Mouse (Mus musculus) intestine, postnatal 0 days (tissue): Measurements from ENCODE around the gene Gart. TPM values are rescaled to one million over a fixed set of nuclear protein-coding genes. Genes with fewer than 3 reads are reported as not detected.

Source experiments
- ATAC-seq: fragments of 200-750 bp; cut with Nextera tagmentation; 2 replicates; pipeline ENCODE4 v1.8.0; 2017; ENCODE audit warnings: mild to moderate bottlenecking, moderate TSS enrichment, moderate library complexity
- H3K27ac ChIP-seq: fragments of 300-500 bp; sonication (generic); 2 replicates; pipeline ENCODE4 v1.5.1; 2014; ENCODE audit warnings: mild to moderate bottlenecking, low read depth, low read length, moderate library complexity
- H3K27me3 ChIP-seq: fragments of 300-500 bp; sonication (generic); replicated peaks from 2 replicates; pipeline ENCODE4 v1.6.1; 2014; ENCODE audit warnings: low read length, mixed read lengths; ENCODE audit not compliant: control insufficient read depth, insufficient read depth
- H3K36me3 ChIP-seq: fragments of 300-500 bp; sonication (generic); 2 replicates; pipeline ENCODE4 v1.6.1; 2014; ENCODE audit warnings: mild to moderate bottlenecking, moderate library complexity; ENCODE audit not compliant: control insufficient read depth, insufficient read depth
- H3K4me1 ChIP-seq: fragments of 300-500 bp; sonication (generic); replicated peaks from 2 replicates; pipeline ENCODE4 v1.6.1; 2014; ENCODE audit warnings: antibody characterized with exemption, low read length, mixed read lengths; ENCODE audit not compliant: control insufficient read depth, insufficient read depth
- H3K4me2 ChIP-seq: fragments of 300-500 bp; sonication (generic); replicated peaks from 2 replicates; pipeline ENCODE4 v1.6.1; 2014; ENCODE audit warnings: low read depth, mild to moderate bottlenecking, moderate library complexity
- H3K4me3 ChIP-seq: fragments of 300-500 bp; sonication (generic); 2 replicates; pipeline ENCODE4 v1.5.1; 2014; ENCODE audit warnings: low read depth, low read length
- H3K9ac ChIP-seq: fragments of 300-500 bp; sonication (generic); 2 replicates; pipeline ENCODE4 v1.6.1; 2014; ENCODE audit warnings: mild to moderate bottlenecking, low read depth, low read length
- H3K9me3 ChIP-seq: fragments of 300-500 bp; sonication (generic); 2 replicates; pipeline ENCODE4 v1.6.1; 2016; ENCODE audit warnings: mixed run types; ENCODE audit not compliant: control insufficient read depth
- CTCF ChIP-seq: sonication (generic); IDR thresholded peaks from 2 replicates; pipeline ENCODE4 v1.5.1; 2016; ENCODE audit warnings: low read depth, mild to moderate bottlenecking, control low read depth, antibody characterized with exemption, moderate library complexity
- WGBS: fragments of 180-500 bp; shearing (Covaris S2); extraction: QIAGEN DNeasy Blood & Tissue Kit; methylation state at CpG from one replicate; pipeline ENCODE4 v1.1.7; 2014; 5-methylcytosine and 5-hydroxymethylcytosine counted together
- polyA plus RNA-seq: library from polyadenylated mRNA; unstranded; fragments of >200 nt; fragmentation: Nextera tagmentation; extraction: Ambion mirVana; gene quantifications from 2 replicates; pipeline ENCODE4 v1.2.1, GENCODE M21; 2015

Gene Gart
- polyA plus RNA-seq, 1 experiment from 2014 or later = 19.0 TPM

GRCm38 (mm10) chr16:91605156-91605555 is 41.6 kb downstream of the Gart start:
- Histone ChIP-seq H3K9me3 (no peaks in the 10 kb centered on the region), H3K27ac (no peak overlapping the region), H3K9ac (no peak overlapping the region), H3K36me3 (no peaks in the 10 kb centered on the region), H3K4me1 (no peaks in the 10 kb centered on the region), H3K27me3 (no peaks in the 10 kb centered on the region), H3K4me3 (no peak overlapping the region), H3K4me2 (no peak overlapping the region)
- ATAC-seq = no peak
- WGBS = 86% methylated on average over 6 of the region's 6 CpGs
- no peak for TF ChIP-seq CTCF

- Histone ChIP-seq H3K4me2 (no peak overlapping the region), H3K4me1 (peaks cover 2% of the 10 kb centered on the region; the same call in 1 of the 2 replicates), H3K4me3 (no peak overlapping the region), H3K27me3 (no peaks in the 10 kb centered on the region), H3K27ac (no peak overlapping the region), H3K36me3 (no peaks in the 10 kb centered on the region), H3K9ac (no peak overlapping the region), H3K9me3 (no peaks in the 10 kb centered on the region)
- no peak for TF ChIP-seq CTCF
- no peak for ATAC-seq
- WGBS = 48% methylated on average over 9 of the region's 9 CpGs
These were observed 45.1 kb downstream of the Gart start for GRCm38 (mm10) chr16:91601693-91602092.

- H3K9ac ChIP-seq = no peak overlapping the region
- H3K9me3 ChIP-seq = no peaks in the 10 kb centered on the region
- H3K4me1 ChIP-seq = peaks cover 5% of the 10 kb centered on the region; the same call in 1 of the 2 replicates
- no peak overlapping the region for H3K4me3 ChIP-seq
- H3K27ac ChIP-seq = no peak overlapping the region
- no peak overlapping the region for H3K4me2 ChIP-seq
- H3K36me3 ChIP-seq = no peaks in the 10 kb centered on the region
- TF ChIP-seq CTCF = no peak
- no peak for ATAC-seq
- no peaks in the 10 kb centered on the region for H3K27me3 ChIP-seq
- 26% methylated on average over 4 of the region's 4 CpGs for WGBS
These were observed 45.7 kb downstream of the Gart start for GRCm38 (mm10) chr16:91601081-91601480.

GRCm38 (mm10) chr16:91599242-91599641 is 47.5 kb downstream of the Gart start:
- Histone ChIP-seq H3K4me1 (peaks cover 5% of the 10 kb centered on the region), H3K9me3 (no peaks in the 10 kb centered on the region), H3K27ac (no peak overlapping the region), H3K4me3 (no peak overlapping the region), H3K4me2 (no peak overlapping the region), H3K27me3 (no peaks in the 10 kb centered on the region), H3K36me3 (no peaks in the 10 kb centered on the region), H3K9ac (no peak overlapping the region)
- no peak for ATAC-seq
- TF ChIP-seq CTCF = peak; percentile 45

- no peaks in the 10 kb centered on the region for H3K9me3 ChIP-seq
- 0 out of 2 replicates have a peak within 1 kb of the TSS, but pooled peaks have one; percentile 24 for H3K27ac ChIP-seq
- TF ChIP-seq CTCF = no peak
- H3K4me2 ChIP-seq = peak within 1 kb of the TSS; percentile 89
- H3K27me3 ChIP-seq = no peaks in the 10 kb centered on the region
- peaks cover 5% of the 10 kb centered on the region for H3K4me1 ChIP-seq
- ATAC-seq = peak; percentile 98
- peak within 1 kb of the TSS; percentile 62 for H3K9ac ChIP-seq
- no peaks in the 10 kb centered on the region; the same call in 1 of the 2 replicates for H3K36me3 ChIP-seq
- WGBS = 0% methylated on average over 30 of the region's 34 CpGs
- peak within 1 kb of the TSS; percentile 68 for H3K4me3 ChIP-seq
These were observed 49.1 kb downstream of the Gart start, which contains the start of gene Tmem50b for GRCm38 (mm10) chr16:91597672-91598010. TSS of gene Tmem50b (minus strand) at chr16:91597800.

- Histone ChIP-seq H3K9me3 (no peaks in the 10 kb centered on the region), H3K9ac (peak overlapping the region; percentile 62), H3K27ac (0 out of 2 replicates have a peak overlapping the region, but pooled peaks have one; percentile 24), H3K4me3 (peak overlapping the region; percentile 68), H3K4me2 (peak overlapping the region; percentile 89), H3K4me1 (peaks cover 5% of the 10 kb centered on the region), H3K27me3 (no peaks in the 10 kb centered on the region), H3K36me3 (no peaks in the 10 kb centered on the region; the same call in 1 of the 2 replicates)
- peak; percentile 60 for ATAC-seq
- TF ChIP-seq CTCF = no peak
- under 1% methylated on average over 75 of the region's 75 CpGs for WGBS
These were observed 49.7 kb downstream of the Gart start for GRCm38 (mm10) chr16:91596779-91597671.
